Mouse (Mus musculus): ENCODE results near the gene Ttyh3. TPM values are rescaled to one million over a fixed set of nuclear protein-coding genes. Genes with fewer than 3 reads are reported as not detected.

Ttyh3 gene
- polyA plus RNA-seq, 1 experiment from 2014 or later = 42.1 TPM

DNA sequence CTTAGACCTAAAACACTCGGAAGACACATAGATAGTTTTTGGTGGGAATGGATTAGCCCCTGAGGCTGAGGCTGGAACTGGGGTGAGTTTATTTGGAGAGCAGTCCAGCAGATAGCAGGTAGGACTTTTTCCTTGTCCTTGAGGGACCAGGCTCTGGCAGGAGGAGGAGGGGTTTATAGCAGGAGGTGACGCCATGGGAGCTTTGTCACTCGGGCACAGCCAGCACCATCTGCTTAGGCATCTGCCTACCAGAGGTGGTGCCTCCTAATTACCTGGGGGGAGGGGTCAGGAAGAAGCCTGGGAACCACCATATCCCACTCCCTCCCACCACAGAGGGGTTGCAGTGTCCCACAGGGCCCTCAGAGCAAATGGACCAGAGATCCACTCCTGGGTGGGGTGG lies 43.6 kb downstream of the Ttyh3 start:
- H3K4me2 ChIP-seq (replicated peaks) = no peak overlapping the region
- no peak overlapping the region for H3K27ac ChIP-seq
- H3K4me3 ChIP-seq = no peak overlapping the region
- H3K4me1 ChIP-seq = peaks cover 51% of the 10 kb centered on the region
- no peaks in the 10 kb centered on the region for H3K9me3 ChIP-seq
- no peaks in the 10 kb centered on the region for H3K36me3 ChIP-seq
- peaks cover 59% of the 10 kb centered on the region for H3K27me3 ChIP-seq
- no peak for ATAC-seq (ENCODE audit: low FRiP score, low read depth)
- WGBS = 15% methylated on average over 3 of the region's 3 CpGs
- H3K9ac ChIP-seq = no peak overlapping the region

DNA sequence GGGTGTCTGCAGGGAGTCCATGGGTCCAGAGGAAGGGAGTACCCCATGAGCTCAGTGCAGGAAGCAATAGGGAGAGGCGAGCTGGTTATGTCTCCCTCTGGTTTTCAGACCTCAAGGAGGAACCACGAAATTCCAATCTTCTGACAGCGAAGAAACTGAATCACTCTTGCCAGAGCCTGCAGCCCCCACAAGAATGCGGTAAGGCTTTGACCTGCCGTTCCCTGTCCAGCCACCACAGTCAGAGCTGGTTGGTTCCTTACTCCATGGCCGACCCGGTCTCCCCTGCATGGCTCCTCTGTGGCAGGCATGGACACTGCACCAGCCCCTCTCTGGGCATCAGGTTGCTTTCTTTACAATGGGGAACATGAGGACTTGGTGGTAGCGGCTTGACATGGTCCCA lies 44.4 kb downstream of the Ttyh3 start:
- Histone ChIP-seq H3K27me3 (peaks cover 51% of the 10 kb centered on the region), H3K9ac (no peak overlapping the region), H3K4me1 (peaks cover 42% of the 10 kb centered on the region), H3K4me2 (replicated peaks) (no peak overlapping the region), H3K36me3 (no peaks in the 10 kb centered on the region), H3K27ac (no peak overlapping the region), H3K9me3 (no peaks in the 10 kb centered on the region), H3K4me3 (no peak overlapping the region)
- ATAC-seq (ENCODE audit: low FRiP score, low read depth) = no peak
- 70% methylated on average over 8 of the region's 8 CpGs for WGBS

DNA sequence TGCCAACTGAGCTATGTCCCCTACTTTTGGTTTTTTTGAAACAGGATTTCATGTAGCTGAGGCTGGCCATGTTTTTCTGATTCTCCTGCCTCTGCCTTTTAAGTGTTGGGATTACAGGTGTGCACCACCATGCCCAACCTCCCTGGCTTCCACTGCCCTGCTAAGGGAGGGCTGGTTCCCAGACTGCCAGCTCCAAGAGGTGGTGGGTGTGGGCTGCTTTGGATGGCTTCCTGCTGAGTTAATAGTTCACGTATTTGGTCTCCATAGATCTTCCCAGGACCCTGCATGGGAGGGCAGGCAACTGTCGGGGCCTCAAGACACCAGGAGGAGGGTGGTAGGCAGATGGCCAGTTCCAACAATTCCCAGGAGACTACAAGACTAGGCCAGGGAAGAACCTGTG lies 46.3 kb downstream of the Ttyh3 start:
- H3K9ac ChIP-seq = no peak overlapping the region
- no peak for ATAC-seq (ENCODE audit: low FRiP score, low read depth)
- no peak overlapping the region for H3K4me2 ChIP-seq (replicated peaks)
- H3K4me1 ChIP-seq = peaks cover 24% of the 10 kb centered on the region
- H3K27me3 ChIP-seq = peaks cover 32% of the 10 kb centered on the region
- 45% methylated on average over 2 of the region's 2 CpGs for WGBS
- no peaks in the 10 kb centered on the region for H3K9me3 ChIP-seq
- H3K27ac ChIP-seq = no peak overlapping the region
- no peaks in the 10 kb centered on the region for H3K36me3 ChIP-seq
- no peak overlapping the region for H3K4me3 ChIP-seq

DNA sequence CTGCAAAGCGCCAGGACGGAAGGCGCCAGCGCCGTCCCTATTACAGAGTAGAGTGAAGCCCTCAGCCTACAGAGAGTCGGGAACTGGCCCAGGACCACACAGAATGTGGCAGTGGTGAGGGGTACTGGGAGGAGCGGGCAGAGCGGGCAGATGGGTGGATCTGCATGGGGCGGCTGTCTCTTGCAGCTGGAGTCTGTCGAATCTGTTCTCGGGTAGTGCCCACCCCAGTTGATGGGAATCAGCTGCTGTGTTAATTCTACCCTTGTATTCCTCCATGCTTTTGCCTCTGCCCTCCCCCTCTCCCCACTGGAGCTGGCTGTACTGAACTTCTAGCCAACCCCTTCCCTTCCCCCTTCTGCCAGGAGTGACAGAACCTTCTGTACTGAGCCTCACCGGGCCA lies 47.1 kb downstream of the Ttyh3 start:
- H3K36me3 ChIP-seq = no peaks in the 10 kb centered on the region
- WGBS = 71% methylated on average over 12 of the region's 12 CpGs
- H3K4me3 ChIP-seq = no peak overlapping the region
- H3K9me3 ChIP-seq = no peaks in the 10 kb centered on the region
- H3K9ac ChIP-seq = peak overlapping the region; percentile 25; the same call in 1 of the 2 replicates
- ATAC-seq (ENCODE audit: low FRiP score, low read depth) = no peak
- no peak overlapping the region for H3K27ac ChIP-seq
- H3K4me1 ChIP-seq = peaks cover 21% of the 10 kb centered on the region
- peaks cover 24% of the 10 kb centered on the region for H3K27me3 ChIP-seq
- H3K4me2 ChIP-seq (replicated peaks) = no peak overlapping the region

DNA sequence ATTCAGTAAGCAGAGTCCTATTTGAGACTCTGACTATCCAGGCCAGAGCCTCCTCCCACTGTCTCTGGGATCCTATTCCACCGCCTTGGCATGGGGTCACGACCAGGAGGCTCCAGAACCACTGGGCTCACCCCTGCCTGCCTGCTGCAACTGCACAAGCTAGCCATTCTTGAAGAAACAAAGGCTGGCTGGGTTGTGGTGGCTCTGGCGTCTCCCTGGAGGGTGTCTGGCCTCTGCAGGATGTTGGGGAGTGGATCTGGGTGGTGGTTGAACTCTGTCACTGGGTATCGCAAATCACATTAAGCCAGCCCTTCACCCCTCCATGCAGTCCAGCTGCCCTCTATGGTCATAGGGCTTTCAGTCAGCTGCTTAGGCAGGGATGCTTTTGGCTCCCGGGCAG lies 48.9 kb downstream of the Ttyh3 start:
- H3K27ac ChIP-seq = no peak overlapping the region
- 44% methylated on average over 5 of the region's 5 CpGs for WGBS
- ATAC-seq (ENCODE audit: low FRiP score, low read depth) = no peak
- peaks cover 11% of the 10 kb centered on the region; the same call in 1 of the 2 replicates for H3K4me1 ChIP-seq
- H3K9me3 ChIP-seq = no peaks in the 10 kb centered on the region
- no peak overlapping the region for H3K9ac ChIP-seq
- no peak overlapping the region for H3K4me2 ChIP-seq (replicated peaks)
- H3K27me3 ChIP-seq = peaks cover 6% of the 10 kb centered on the region
- no peaks in the 10 kb centered on the region for H3K36me3 ChIP-seq
- no peak overlapping the region for H3K4me3 ChIP-seq

DNA sequence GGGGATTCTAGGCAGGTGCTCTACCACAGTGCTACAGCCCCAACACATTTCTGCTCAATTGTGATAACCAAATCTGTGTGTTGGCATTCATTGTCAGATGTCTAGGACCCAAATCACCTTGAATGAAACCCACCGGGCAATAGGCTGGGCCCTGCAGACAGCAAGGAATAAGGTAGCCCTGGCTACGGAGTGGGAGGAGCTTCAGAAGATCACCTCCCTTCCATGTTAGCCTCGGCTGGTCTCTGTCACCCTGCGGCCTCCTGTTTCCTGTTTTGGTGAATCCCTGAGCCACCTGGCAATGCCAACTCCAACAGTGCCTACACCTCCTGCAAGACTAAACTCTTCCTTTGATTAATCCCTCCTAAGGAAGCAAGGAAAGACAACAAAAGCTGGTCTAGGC lies 51.0 kb downstream of the Ttyh3 start:
- H3K27ac ChIP-seq = no peak overlapping the region
- H3K4me3 ChIP-seq = no peak overlapping the region
- no peaks in the 10 kb centered on the region for H3K9me3 ChIP-seq
- no peaks in the 10 kb centered on the region for H3K27me3 ChIP-seq
- WGBS = 86% methylated on average over 4 of the region's 4 CpGs
- H3K9ac ChIP-seq = no peak overlapping the region
- H3K36me3 ChIP-seq = no peaks in the 10 kb centered on the region
- peaks cover 11% of the 10 kb centered on the region; the same call in 1 of the 2 replicates for H3K4me1 ChIP-seq
- H3K4me2 ChIP-seq (replicated peaks) = no peak overlapping the region
- ATAC-seq (ENCODE audit: low FRiP score, low read depth) = no peak

DNA sequence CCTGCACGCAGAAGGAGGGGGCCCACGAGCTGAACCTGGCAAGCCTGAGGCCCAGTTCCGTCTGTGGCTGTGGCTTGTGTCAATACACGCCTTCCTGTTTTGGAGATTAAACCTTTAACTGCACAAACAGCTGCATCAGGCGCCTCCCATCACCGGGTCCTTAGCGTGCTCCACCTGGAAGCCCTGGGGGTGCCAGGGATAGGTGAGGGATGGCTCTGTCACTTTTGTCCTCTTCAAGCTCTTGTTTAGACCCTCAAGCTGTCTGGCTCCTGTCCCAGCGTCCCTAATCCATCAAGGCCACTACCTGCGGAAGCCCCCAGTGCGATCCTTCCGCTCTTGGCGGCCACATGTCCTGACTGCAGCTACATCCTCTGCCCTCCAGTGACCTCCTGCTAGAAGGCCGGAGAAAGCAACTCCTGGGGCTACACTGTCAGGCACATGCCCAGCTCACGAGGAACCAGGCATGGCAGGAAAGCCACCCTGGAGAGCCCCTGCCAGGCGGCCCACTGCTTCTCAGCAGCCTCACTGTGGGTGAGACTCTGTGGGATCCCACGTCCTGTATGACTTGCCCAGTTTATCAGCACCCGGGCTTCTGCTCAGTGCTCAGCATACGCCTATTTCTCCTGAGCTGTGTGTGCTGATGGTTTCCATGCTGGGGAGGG lies 51.8 kb downstream of the Ttyh3 start:
- Histone ChIP-seq H3K27me3 (no peaks in the 10 kb centered on the region), H3K4me1 (peaks cover 11% of the 10 kb centered on the region; the same call in 1 of the 2 replicates), H3K9me3 (no peaks in the 10 kb centered on the region), H3K4me3 (no peak overlapping the region), H3K9ac (no peak overlapping the region), H3K36me3 (no peaks in the 10 kb centered on the region), H3K4me2 (replicated peaks) (no peak overlapping the region), H3K27ac (peak overlapping the region; percentile 52; the same call in 1 of the 2 replicates)
- WGBS = 61% methylated on average over 18 of the region's 18 CpGs
- ATAC-seq (ENCODE audit: low FRiP score, low read depth) = no peak

DNA sequence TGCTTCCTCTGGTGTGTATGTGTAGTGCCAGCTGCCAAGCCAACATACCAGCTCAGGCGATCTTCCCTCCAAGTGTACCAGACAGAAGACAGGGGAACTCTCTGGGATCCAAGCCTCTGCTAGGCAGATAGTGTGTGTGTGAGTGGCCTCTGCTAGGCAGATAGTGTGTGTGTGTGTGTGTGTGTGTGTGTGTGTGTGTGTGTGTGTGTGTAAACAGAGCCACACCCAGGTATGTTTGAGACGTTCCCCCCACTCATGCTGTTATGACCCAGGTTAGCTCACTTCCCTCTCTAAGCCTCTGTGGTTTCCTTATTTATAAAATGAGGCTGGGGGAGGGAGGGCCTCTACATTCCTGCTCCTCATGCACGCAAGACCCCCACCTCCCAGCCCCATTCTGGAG lies 52.4 kb downstream of the Ttyh3 start:
- WGBS = 54% methylated on average over 3 of the region's 3 CpGs
- peak; percentile 10; the same call in 1 of the 2 replicates for ATAC-seq (ENCODE audit: low FRiP score, low read depth)
- peak overlapping the region; percentile 52; the same call in 1 of the 2 replicates for H3K27ac ChIP-seq

DNA sequence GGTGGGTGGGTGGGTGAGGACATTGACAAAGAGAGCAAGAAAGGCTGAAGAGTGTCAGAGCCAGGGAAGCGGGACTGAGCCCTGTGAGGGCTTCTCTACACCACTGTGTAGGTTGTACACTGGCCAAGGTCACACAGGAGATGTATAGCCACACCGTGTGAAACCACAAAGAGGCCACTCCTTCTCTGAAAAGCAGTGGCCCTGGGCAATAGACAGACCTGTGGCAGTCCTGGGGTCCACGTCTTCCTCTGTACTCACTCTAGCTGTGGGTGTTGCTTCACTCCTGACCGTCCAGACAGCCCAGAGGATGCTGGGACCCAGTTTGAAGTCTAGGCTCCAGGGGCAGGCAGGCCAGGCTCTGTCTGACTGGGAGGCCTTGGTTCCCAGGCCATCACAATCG lies 54.0 kb downstream of the Ttyh3 start:
- H3K36me3 ChIP-seq = no peaks in the 10 kb centered on the region
- WGBS = 74% methylated on average over 5 of the region's 5 CpGs
- H3K4me3 ChIP-seq = no peak overlapping the region
- H3K9ac ChIP-seq = no peak overlapping the region
- H3K27me3 ChIP-seq = no peaks in the 10 kb centered on the region
- no peak overlapping the region for H3K27ac ChIP-seq
- no peak for ATAC-seq (ENCODE audit: low FRiP score, low read depth)
- H3K9me3 ChIP-seq = no peaks in the 10 kb centered on the region
- peaks cover 11% of the 10 kb centered on the region; the same call in 1 of the 2 replicates for H3K4me1 ChIP-seq
- no peak overlapping the region for H3K4me2 ChIP-seq (replicated peaks)

More for the DNA sequence above, 52.4 kb downstream of the Ttyh3 start:
- H3K9ac ChIP-seq = no peak overlapping the region
- no peaks in the 10 kb centered on the region for H3K27me3 ChIP-seq
- H3K4me1 ChIP-seq = peaks cover 11% of the 10 kb centered on the region; the same call in 1 of the 2 replicates
- H3K36me3 ChIP-seq = no peaks in the 10 kb centered on the region
- H3K4me2 ChIP-seq (replicated peaks) = no peak overlapping the region
- no peak overlapping the region for H3K4me3 ChIP-seq
- no peaks in the 10 kb centered on the region for H3K9me3 ChIP-seq

DNA sequence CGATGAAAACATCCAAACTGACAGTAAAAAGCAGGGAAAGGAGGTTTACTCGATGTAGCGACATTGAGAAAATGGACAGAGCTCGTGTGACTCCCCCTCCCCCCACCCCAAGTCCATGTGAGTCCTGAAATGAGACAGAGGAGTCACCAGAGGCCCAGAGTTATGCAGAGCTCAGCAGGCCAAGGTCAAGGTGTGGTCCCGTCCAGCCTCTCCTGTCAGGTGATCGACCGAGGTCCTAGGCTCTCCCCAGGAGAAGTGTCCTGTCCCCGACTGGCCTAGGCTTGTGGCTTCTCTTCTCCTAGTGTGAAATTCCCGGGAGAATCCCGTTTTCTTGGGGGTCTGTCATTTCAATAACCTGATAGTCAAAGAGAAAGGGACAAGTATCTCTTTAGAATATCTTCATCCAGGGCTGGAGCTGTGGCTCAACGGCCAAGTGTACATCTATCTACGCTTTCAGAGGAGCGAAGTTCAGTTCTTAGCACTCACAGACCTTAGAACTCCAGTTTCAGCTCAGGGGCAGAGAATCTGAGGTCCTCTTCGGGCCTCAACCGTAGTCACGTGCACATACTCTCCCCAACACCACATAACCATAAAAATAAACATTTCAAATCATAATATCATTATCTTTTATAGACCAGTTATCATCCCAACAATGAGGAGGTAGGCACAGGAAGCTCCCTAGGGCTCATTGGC lies 59.6 kb downstream of the Ttyh3 start:
- no peak overlapping the region for H3K4me3 ChIP-seq
- H3K27ac ChIP-seq = no peak overlapping the region
- no peak overlapping the region for H3K9ac ChIP-seq
- H3K9me3 ChIP-seq = no peaks in the 10 kb centered on the region
- no peaks in the 10 kb centered on the region for H3K36me3 ChIP-seq
- no peak overlapping the region for H3K4me2 ChIP-seq (replicated peaks)
- ATAC-seq (ENCODE audit: low FRiP score, low read depth) = no peak
- H3K4me1 ChIP-seq = peaks cover under 1% of the 10 kb centered on the region
- H3K27me3 ChIP-seq = no peaks in the 10 kb centered on the region
- 86% methylated on average over 16 of the region's 16 CpGs for WGBS

DNA sequence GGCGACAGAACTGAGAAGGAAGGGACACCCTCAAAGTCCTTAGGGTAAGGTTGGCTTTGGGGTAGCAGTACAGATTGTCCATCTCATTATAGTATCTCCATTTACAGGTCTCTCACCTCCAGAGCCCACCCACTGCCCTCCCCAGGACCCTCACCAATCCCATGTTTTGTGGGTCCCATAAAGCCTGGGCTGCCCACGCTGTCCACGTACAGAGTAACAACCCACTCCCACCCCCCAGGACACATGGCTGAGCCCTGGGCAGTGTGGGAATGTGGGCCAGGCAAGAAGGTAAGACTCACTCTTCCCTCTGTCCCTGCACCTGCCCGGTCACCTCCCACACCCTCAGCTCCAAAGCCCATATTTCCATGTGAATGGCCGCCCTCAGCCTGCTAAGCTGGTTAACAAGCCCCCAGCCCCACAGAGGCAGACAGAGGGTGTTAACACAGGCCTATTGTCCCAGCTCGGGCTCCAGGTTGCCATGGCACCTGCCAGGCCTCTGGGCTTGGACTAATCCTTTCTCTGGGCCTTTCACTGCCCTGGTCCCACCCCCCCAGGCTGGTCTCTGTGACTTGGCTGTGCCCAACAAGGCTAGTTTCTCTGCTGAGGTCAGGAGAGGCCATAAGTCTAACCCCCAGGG lies 65.0 kb downstream of the Ttyh3 start:
- 22% methylated on average over 6 of the region's 6 CpGs for WGBS
- Histone ChIP-seq H3K4me1 (peaks cover 48% of the 10 kb centered on the region), H3K9me3 (no peaks in the 10 kb centered on the region), H3K4me3 (no peak overlapping the region), H3K27me3 (no peaks in the 10 kb centered on the region), H3K4me2 (replicated peaks) (peak overlapping the region; percentile 11; the same call in 1 of the 2 replicates), H3K36me3 (no peaks in the 10 kb centered on the region), H3K27ac (peak overlapping the region; percentile 67), H3K9ac (peak overlapping the region; percentile 19; the same call in 1 of the 2 replicates)
- ATAC-seq (ENCODE audit: low FRiP score, low read depth) = no peak

DNA sequence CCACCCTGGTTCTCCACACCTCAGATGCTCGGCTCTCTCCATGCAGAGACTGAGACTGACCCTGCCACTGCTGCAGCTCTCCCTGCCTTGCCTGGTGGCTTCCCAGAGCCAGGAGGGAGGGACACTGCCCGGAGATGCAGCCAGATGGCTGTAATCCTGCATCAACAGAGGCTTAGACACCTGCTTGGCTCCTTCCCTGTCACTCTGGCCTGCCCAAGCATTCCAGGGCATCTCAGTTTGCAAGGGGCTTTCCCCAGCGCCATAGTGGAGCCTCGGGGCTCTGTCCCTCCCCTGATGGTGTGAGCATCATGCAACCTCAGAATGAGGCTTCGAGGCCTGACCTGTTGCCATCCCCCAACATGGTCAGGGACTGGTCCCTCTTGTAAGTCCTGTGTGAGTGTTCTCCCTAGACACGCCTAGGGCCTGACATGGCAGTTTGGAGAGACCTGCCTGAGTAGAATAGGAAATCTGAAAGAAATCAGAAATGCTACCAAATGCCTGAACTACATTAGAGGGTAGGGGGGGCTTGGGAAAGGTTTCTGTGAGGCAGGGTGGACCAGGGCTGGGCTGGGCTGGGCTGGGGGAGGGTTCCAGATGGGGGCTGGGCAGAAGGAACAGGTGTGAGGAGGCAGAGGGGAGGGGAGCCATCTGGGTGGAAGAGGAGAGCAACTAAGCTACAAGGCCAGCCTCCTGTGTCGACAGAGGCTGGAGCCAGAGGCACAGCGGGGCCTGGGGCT lies 65.7 kb downstream of the Ttyh3 start:
- peak overlapping the region; percentile 67 for H3K27ac ChIP-seq
- no peak overlapping the region for H3K4me2 ChIP-seq (replicated peaks)
- peaks cover 52% of the 10 kb centered on the region for H3K4me1 ChIP-seq
- H3K9ac ChIP-seq = no peak overlapping the region
- ATAC-seq (ENCODE audit: low FRiP score, low read depth) = peak; percentile 48
- 24% methylated on average over 8 of the region's 8 CpGs for WGBS
- no peaks in the 10 kb centered on the region for H3K36me3 ChIP-seq
- H3K27me3 ChIP-seq = no peaks in the 10 kb centered on the region
- H3K4me3 ChIP-seq = no peak overlapping the region
- H3K9me3 ChIP-seq = no peaks in the 10 kb centered on the region
